Mouse (Mus musculus): ENCODE data around the gene Tspan7. TPM values are rescaled to one million over a fixed set of nuclear protein-coding genes. Genes with fewer than 3 reads are reported as not detected.

Tspan7 gene
- polyA plus RNA-seq, 1 experiment from 2014 or later, result 118 TPM

Other genes with a start within 250 kb of the Tspan7 start
- gene Otc, start 232.9 kb upstream of the Tspan7 start, polyA plus RNA-seq (2016; fragmentation: Nextera tagmentation; extraction: Ambion mirVana), result not detected in 2 replicates
- gene Mid1ip1, start 229.9 kb downstream of the Tspan7 start, polyA plus RNA-seq (2016; fragmentation: Nextera tagmentation; extraction: Ambion mirVana), result 67.0 and 72.7 TPM in 2 replicates

All from forebrain, embryonic 12.5 days (tissue).